Mouse (Mus musculus) hindbrain, embryonic 14.5 days (tissue): ENCODE results near the gene Tmem196. TPM values are rescaled to one million over a fixed set of nuclear protein-coding genes. Genes with fewer than 3 reads are reported as not detected.

Experiments
- ATAC-seq: fragments of 200-750 bp; cut with Nextera tagmentation; 2 replicates; pipeline ENCODE4 v1.8.0; 2017; ENCODE audit warnings: moderate number of reproducible peaks, mild to moderate bottlenecking, moderate TSS enrichment, moderate library complexity; ENCODE audit not compliant: low FRiP score
- DNase-seq: peaks from one replicate; pipeline ENCODE4 v3.0.0-alpha.2; 2015; ENCODE audit warnings: low spot score
- H3K27ac ChIP-seq: fragments of 300-500 bp; sonication (generic); 2 replicates; pipeline ENCODE4 v1.5.1; 2014; ENCODE audit warnings: mild to moderate bottlenecking, moderate library complexity
- H3K27me3 ChIP-seq: fragments of 300-500 bp; sonication (generic); 2 replicates; pipeline ENCODE4 v1.6.1; 2014; ENCODE audit warnings: mild to moderate bottlenecking, low read length, mixed read lengths; ENCODE audit not compliant: control insufficient read depth, insufficient read depth
- H3K36me3 ChIP-seq: fragments of 300-500 bp; sonication (generic); replicated peaks from 2 replicates; pipeline ENCODE4 v1.6.1; 2014; ENCODE audit not compliant: control insufficient read depth, insufficient read depth
- H3K4me1 ChIP-seq: fragments of 300-500 bp; sonication (generic); replicated peaks from 2 replicates; pipeline ENCODE4 v1.6.1; 2014; ENCODE audit warnings: antibody characterized with exemption, low read length, mixed read lengths; ENCODE audit not compliant: control insufficient read depth, insufficient read depth
- H3K4me2 ChIP-seq: fragments of 300-500 bp; sonication (generic); replicated peaks from 2 replicates; pipeline ENCODE4 v1.6.1; 2014; ENCODE audit warnings: mild to moderate bottlenecking, moderate library complexity
- H3K4me3 ChIP-seq: fragments of 300-500 bp; sonication (generic); replicated peaks from 2 replicates; pipeline ENCODE4 v1.5.1; 2014; ENCODE audit warnings: mild to moderate bottlenecking, low read length
- H3K9ac ChIP-seq: fragments of 300-500 bp; sonication (generic); 2 replicates; pipeline ENCODE4 v1.6.1; 2014
- H3K9me3 ChIP-seq: fragments of 300-500 bp; sonication (generic); 2 replicates; pipeline ENCODE4 v1.6.1; 2016; ENCODE audit warnings: low read length; ENCODE audit not compliant: control insufficient read depth
- WGBS: fragments of 180-500 bp; shearing (Covaris S2); extraction: QIAGEN DNeasy Blood & Tissue Kit; methylation state at CpG from one replicate; pipeline ENCODE4 v1.1.7; 2014; 5-methylcytosine and 5-hydroxymethylcytosine counted together
- polyA plus RNA-seq: library from polyadenylated mRNA; unstranded; fragments of >200 nt; fragmentation: Nextera tagmentation; extraction: Ambion mirVana; gene quantifications from 2 replicates; pipeline ENCODE4 v1.2.1, GENCODE M21; 2014

Tmem196 gene
- polyA plus RNA-seq: 9.7 and 12.3 TPM in 2 replicates

DNA sequence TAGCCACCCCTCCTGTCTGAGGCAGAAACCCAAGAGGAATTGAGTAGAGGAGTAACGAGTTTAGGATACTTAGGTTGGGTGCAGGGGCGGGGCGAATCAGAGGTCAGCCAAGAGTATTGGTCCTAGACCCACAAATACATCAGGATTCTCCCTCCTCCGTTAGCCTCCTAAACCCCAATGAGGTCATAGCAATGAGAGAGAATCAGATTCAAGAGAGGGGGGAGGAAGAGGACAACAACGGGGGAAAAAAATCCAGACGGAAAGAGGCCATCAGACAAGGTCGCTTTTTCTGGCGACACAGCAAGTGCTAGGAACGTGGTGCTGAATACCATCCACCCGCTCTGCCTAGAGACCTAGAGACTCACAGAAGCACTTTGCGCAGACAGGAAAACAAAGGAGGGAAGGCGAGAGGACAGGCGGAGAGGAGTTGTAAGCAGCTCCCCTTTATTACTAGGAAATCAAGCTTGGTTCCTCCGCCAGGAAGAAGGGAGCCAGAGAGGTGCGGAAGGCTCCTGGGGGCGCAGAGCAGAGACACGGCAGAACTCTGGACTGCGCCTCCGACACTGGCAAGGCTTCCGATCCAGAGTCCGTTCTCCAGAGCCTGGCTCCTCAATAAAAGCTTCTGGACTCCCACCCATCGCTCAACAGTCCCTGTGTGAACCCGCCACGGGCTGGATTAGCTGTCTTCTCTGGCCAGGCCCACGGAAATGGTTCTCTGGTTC is at the start of gene Tmem196:
Gene Tmem196 (plus strand): TSS at position 234 of the 722 bp plus-strand sequence.
- 2% methylated on average over 25 of the region's 25 CpGs for WGBS
- peak; percentile 89 for ATAC-seq
- peak within 1 kb of the TSS; percentile 78 for H3K4me2 ChIP-seq

DNA sequence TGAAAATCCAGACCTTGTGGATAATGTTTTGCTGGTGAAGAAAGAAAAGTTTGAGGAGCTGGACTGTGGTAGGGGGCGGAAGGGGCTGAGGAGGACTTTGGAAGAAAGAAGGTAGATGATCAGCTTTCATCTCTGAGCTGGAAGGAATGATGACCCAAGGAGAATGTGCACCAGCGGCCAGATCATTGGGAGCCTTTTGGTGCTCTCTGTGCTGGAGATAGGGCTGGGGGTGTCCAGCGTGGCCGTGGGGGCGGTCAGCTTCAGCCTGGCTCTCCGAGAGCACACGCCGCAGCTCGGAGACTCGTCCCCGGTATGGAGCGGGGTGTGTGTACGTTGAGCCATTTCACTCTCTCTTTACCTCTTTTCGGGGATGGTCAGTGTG is 680 bp downstream of the Tmem196 start:
- H3K9ac ChIP-seq: peak overlapping the region; percentile 78
- peak; percentile 79 for ATAC-seq
- 2% methylated on average over 14 of the region's 14 CpGs for WGBS

More for the DNA sequence above, at the start of gene Tmem196:
- peak within 1 kb of the TSS; percentile 57 for H3K4me3 ChIP-seq
- H3K9me3 ChIP-seq: no peaks in the 10 kb centered on the region
- H3K4me1 ChIP-seq: 0 out of 2 replicates have a peak, but pooled peaks cover 6% of the 10 kb centered on the region
- peak; percentile 55 for DNase-seq
- H3K36me3 ChIP-seq: no peaks in the 10 kb centered on the region
- H3K9ac ChIP-seq: peak within 1 kb of the TSS; percentile 78
- peak within 1 kb of the TSS; percentile 61 for H3K27ac ChIP-seq
- H3K27me3 ChIP-seq: no peaks in the 10 kb centered on the region

DNA sequence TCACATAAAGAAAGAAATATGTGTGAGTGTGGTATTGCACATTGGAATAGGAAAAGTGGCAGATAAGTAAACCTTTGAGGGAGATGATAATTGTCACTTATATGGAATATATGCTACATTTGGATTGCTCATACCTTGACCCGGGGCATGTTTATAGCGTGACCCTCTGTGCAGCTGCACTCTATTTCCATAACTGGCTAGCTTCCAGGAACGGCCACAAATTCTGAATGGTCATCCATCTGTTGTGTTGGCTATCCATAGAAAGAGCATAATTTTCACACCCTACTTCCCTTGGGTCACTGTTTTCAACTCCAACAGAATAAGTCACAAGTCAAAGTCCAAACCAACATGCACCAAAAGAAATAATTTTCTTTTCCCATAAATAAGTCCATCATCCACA is 11.4 kb downstream of the Tmem196 start:
- no peaks in the 10 kb centered on the region for H3K9me3 ChIP-seq
- H3K36me3 ChIP-seq: no peaks in the 10 kb centered on the region
- H3K4me2 ChIP-seq: no peak overlapping the region
- no peaks in the 10 kb centered on the region for H3K4me1 ChIP-seq
- no peak overlapping the region for H3K27ac ChIP-seq
- 41% methylated on average over 3 of the region's 3 CpGs for WGBS
- no peak overlapping the region for H3K9ac ChIP-seq
- no peak for DNase-seq
- no peak for ATAC-seq
- no peak overlapping the region for H3K4me3 ChIP-seq
- no peaks in the 10 kb centered on the region for H3K27me3 ChIP-seq

More for the DNA sequence above, 680 bp downstream of the Tmem196 start:
- Histone ChIP-seq H3K36me3 (no peaks in the 10 kb centered on the region), H3K27ac (peak overlapping the region; percentile 61), H3K9me3 (no peaks in the 10 kb centered on the region), H3K4me1 (0 out of 2 replicates have a peak, but pooled peaks cover 6% of the 10 kb centered on the region), H3K27me3 (no peaks in the 10 kb centered on the region), H3K4me3 (peak overlapping the region; percentile 57), H3K4me2 (peak overlapping the region; percentile 78)
- DNase-seq: no peak

DNA sequence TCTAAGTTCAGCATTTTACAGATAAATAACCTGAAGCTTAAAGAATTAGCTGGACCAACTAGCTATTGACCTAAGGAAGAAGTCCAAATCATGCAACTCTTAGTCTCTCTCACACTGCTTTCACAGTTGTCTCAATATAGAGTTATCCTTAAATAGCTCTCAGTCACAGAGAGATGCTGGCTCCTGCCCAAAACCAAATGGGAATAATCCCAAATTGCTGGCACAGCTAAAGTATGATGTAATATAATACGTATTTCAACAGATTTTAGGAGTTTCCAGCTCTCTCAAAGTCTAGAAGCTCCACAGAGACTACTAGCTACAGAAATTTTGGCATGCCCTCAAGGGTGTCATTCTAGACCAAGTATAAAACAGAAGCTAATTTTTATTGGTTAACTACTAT is 15.1 kb downstream of the Tmem196 start:
- WGBS: 77% methylated on average over 1 of the region's 1 CpGs
- DNase-seq (no peak), ATAC-seq (no peak)
- no peak overlapping the region for H3K9ac ChIP-seq
- H3K27me3 ChIP-seq: no peaks in the 10 kb centered on the region
- H3K36me3 ChIP-seq: no peaks in the 10 kb centered on the region
- no peak overlapping the region for H3K27ac ChIP-seq
- H3K9me3 ChIP-seq: no peaks in the 10 kb centered on the region
- H3K4me3 ChIP-seq: no peak overlapping the region
- H3K4me1 ChIP-seq: no peaks in the 10 kb centered on the region
- no peak overlapping the region for H3K4me2 ChIP-seq

DNA sequence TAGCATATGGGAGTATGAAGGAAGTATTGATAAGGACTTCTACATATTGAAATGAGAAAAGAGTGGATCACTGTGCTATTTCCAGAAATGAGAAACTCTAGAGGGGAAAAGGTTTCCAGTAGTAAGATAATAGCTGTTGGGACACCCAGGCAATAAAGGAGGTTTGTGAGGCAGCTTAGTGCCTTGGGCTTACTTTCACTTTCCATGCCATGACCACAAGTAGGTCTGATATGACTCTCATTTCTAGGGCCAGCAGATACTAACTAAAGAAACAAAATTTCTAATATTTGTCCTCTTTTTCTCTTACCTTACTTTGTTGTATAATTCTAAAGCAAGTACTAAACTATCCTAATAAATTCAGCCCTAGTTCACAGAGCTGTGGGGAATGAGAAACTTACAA is 19.8 kb downstream of the Tmem196 start:
- Histone ChIP-seq H3K9ac (no peak overlapping the region), H3K4me3 (no peak overlapping the region), H3K4me2 (no peak overlapping the region), H3K4me1 (no peaks in the 10 kb centered on the region), H3K27ac (no peak overlapping the region), H3K27me3 (no peaks in the 10 kb centered on the region), H3K9me3 (no peaks in the 10 kb centered on the region), H3K36me3 (no peaks in the 10 kb centered on the region)
- DNase-seq (no peak), ATAC-seq (no peak)

DNA sequence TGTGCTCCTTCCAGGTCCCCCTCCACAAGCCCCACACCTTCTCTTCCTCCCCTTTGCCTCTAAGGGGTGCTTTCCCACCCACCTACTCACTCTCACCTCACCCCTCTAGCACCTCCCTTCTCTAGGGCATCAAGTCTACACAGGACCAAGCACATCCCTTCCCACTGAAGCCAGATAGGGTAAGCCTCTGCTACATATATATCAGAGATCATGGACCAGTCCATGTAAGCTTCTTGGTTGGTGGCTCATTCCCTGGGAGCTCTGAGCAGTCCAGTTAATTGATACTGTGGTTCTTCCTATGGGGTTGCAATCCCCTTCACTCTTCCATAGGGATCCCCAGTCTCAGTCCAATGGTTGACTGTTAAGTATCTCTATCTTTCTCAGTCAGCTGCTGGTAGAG is 24.4 kb downstream of the Tmem196 start:
- ATAC-seq (no peak), DNase-seq (no peak)
- Histone ChIP-seq H3K36me3 (no peaks in the 10 kb centered on the region), H3K9ac (no peak overlapping the region), H3K4me1 (no peaks in the 10 kb centered on the region), H3K9me3 (no peaks in the 10 kb centered on the region), H3K4me2 (no peak overlapping the region), H3K4me3 (no peak overlapping the region), H3K27me3 (no peaks in the 10 kb centered on the region), H3K27ac (no peak overlapping the region)

GRCm38 (mm10) chr12:119981731-119982130 is 36.1 kb downstream of the Tmem196 start:
- 1% methylated on average over 2 of the region's 2 CpGs for WGBS
- H3K4me2 ChIP-seq: no peak overlapping the region
- no peak overlapping the region for H3K4me3 ChIP-seq
- no peaks in the 10 kb centered on the region for H3K36me3 ChIP-seq
- H3K9me3 ChIP-seq: no peaks in the 10 kb centered on the region
- DNase-seq (peak; percentile 85), ATAC-seq (no peak)
- H3K27me3 ChIP-seq: no peaks in the 10 kb centered on the region
- no peaks in the 10 kb centered on the region for H3K4me1 ChIP-seq
- no peak overlapping the region for H3K27ac ChIP-seq
- no peak overlapping the region for H3K9ac ChIP-seq

- Histone ChIP-seq H3K27ac (no peak overlapping the region), H3K4me1 (no peaks in the 10 kb centered on the region), H3K36me3 (no peaks in the 10 kb centered on the region), H3K9me3 (no peaks in the 10 kb centered on the region), H3K4me2 (no peak overlapping the region), H3K9ac (no peak overlapping the region), H3K4me3 (no peak overlapping the region), H3K27me3 (no peaks in the 10 kb centered on the region)
- ATAC-seq (no peak), DNase-seq (no peak)
- WGBS: 87% methylated on average over 1 of the region's 1 CpGs
Observed at GRCm38 (mm10) chr12:119998267-119998666, 52.6 kb downstream of the Tmem196 start.

- no peaks in the 10 kb centered on the region for H3K9me3 ChIP-seq
- no peak overlapping the region for H3K4me3 ChIP-seq
- ATAC-seq (no peak), DNase-seq (no peak)
- no peak overlapping the region for H3K4me2 ChIP-seq
- H3K27ac ChIP-seq: no peak overlapping the region
- H3K4me1 ChIP-seq: no peaks in the 10 kb centered on the region
- H3K36me3 ChIP-seq: no peaks in the 10 kb centered on the region
- no peaks in the 10 kb centered on the region for H3K27me3 ChIP-seq
- H3K9ac ChIP-seq: no peak overlapping the region
Observed at GRCm38 (mm10) chr12:120004280-120004679, 58.7 kb downstream of the Tmem196 start.
